Mouse (Mus musculus): Measurements from ENCODE around the gene Zfp784. TPM values are rescaled to one million over a fixed set of nuclear protein-coding genes. Genes with fewer than 3 reads are reported as not detected.

Zfp784 gene
- total RNA-seq (2021): 1 to 10 TPM; 4.2 to 5.5 TPM
- long read RNA-seq, experiment 1, transcript Zfp784-201 (2 exons, 2,153 nt): major isoform, 6 of 6 reads
- long read RNA-seq, experiment 1, partial matches to known transcripts: 0 of 6 reads
- long read RNA-seq, experiment 1, other reads (novel, unspliced or antisense): 0 of 6 reads
- long read RNA-seq, experiment 2, partial matches to known transcripts: 0 of 1 reads
- long read RNA-seq, experiment 2, other reads (novel, unspliced or antisense): 1 of 1 reads

- TF ChIP-seq CTCF (IDR thresholded peaks at IDR 0.05): no peak; the same call in 1 of the 2 replicates
- DNase-seq (ENCODE audit: extremely low spot score in 1 of 2, low spot score in 2 of 2): peak; percentile 90 to 93
- intact Hi-C loops (cut with DNase I): loop anchor here (2.0 kb wide), 1 partner anchor 23 kb away; the partner anchor contains the start of genes Fiz1, Gm44973 and Zfp524
- Histone ChIP-seq H3K4me3 (peak within 1 kb of the TSS; percentile 70), H3K27ac (peak within 1 kb of the TSS; percentile 97)
Measured at GRCm38 (mm10) chr7:5038109-5038732, at the start of gene Zfp784. Zfp784 (minus strand) TSS chr7:5038446.

- H3K4me3 ChIP-seq: no peak overlapping the region
- DNase-seq (ENCODE audit: extremely low spot score in 1 of 2, low spot score in 2 of 2): no peak
- no peak for TF ChIP-seq CTCF (IDR thresholded peaks at IDR 0.05)
- no peak overlapping the region for H3K27ac ChIP-seq
- intact Hi-C loops (cut with DNase I): no loop called here
Measured at GRCm38 (mm10) chr7:5087886-5088285, 49.6 kb upstream of the Zfp784 start.

DNA sequence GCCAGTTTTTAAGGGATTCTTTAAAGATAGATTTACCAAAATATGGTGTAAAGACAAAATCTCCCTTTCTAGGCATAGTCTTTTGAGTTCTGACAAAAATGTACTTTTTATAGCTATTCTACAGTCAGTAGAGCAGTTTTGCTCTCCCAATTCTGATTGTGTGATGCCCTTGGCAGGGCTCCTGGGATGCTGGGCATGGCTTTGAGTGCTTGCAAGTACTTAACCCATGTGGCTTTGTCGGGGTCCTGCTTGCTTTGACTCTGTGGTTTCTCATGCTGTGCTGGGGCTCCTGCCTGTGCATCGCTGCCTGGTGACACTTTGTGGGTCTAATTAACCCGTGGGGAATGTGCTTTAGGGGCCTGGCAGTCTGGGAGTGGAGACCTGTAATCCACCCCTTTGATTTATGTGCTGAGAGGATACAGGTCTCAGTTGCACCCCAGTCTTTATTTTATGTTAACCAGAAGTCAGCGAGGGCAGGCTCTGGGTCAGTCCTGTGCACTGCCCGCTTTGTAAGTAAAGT, 48.7 kb upstream of the Zfp784 start:
- Histone ChIP-seq H3K4me3 (no peak overlapping the region), H3K27ac (no peak overlapping the region)
- intact Hi-C loops (cut with DNase I): no loop called here
- DNase-seq (ENCODE audit: extremely low spot score in 1 of 2, low spot score in 2 of 2): no peak
- TF ChIP-seq CTCF (IDR thresholded peaks at IDR 0.05): no peak

DNA sequence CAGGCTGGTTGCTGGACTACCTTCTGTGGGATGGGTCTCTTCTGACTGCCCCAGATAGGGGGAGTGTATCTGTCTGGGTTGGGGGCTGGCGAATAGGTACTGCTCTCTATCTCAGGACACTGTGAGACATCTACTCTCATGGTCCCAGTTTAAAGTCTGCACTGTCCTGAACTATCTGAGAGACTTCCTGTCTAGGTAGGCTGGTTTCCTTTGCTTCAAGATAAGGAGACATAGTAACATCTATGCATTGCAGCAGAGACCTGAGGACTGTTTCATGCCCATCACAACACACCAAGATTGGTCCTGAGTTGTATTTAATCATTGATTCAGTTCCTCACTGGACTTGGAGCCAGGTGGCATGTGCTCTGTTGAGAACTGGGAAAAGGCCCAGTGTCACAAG, 47.3 kb upstream of the Zfp784 start:
- DNase-seq (ENCODE audit: extremely low spot score in 1 of 2, low spot score in 2 of 2): no peak
- intact Hi-C loops (cut with DNase I): no loop called here
- no peak overlapping the region for H3K27ac ChIP-seq
- TF ChIP-seq CTCF (IDR thresholded peaks at IDR 0.05): no peak
- H3K4me3 ChIP-seq: no peak overlapping the region

GRCm38 (mm10) chr7:5083325-5084105, 45.3 kb upstream of the Zfp784 start:
- TF ChIP-seq CTCF (IDR thresholded peaks at IDR 0.05): no peak
- intact Hi-C loops (cut with DNase I): loop anchor here (5.0 kb wide), 1 partner anchor 946 kb away; the partner anchor contains the start of gene Leng8
- no peak for DNase-seq (ENCODE audit: extremely low spot score in 1 of 2, low spot score in 2 of 2)
- no peak overlapping the region for H3K4me3 ChIP-seq
- no peak overlapping the region for H3K27ac ChIP-seq

GRCm38 (mm10) chr7:5081939-5082338, 43.7 kb upstream of the Zfp784 start:
- no peak for DNase-seq (ENCODE audit: extremely low spot score in 1 of 2, low spot score in 2 of 2)
- no peak for TF ChIP-seq CTCF (IDR thresholded peaks at IDR 0.05)
- peak overlapping the region; percentile 23; the same call in 1 of the 2 replicates for H3K4me3 ChIP-seq
- intact Hi-C loops (cut with DNase I): loop anchor here (5.0 kb wide), 1 partner anchor 945 kb away; the partner anchor contains the start of gene Leng8
- no peak overlapping the region for H3K27ac ChIP-seq

DNA sequence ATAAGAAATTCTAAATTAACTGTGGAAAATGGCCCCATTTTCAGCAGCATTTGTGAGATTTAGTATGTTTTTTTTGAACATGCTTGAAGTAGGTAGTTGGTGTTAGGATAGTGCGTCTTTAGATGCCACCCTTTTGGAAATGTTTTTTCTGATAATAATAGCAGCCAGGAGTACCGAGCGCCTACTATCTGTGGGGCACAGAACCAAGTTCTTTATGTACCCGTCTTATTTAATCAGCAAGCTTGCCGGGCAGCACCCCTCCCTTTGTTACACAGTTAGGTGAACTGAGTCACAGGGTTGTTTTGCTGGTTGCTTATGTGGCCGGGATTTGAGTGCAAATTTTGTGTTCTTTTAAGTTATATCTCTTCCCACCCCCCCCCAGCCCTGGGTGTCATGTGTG, 43.0 kb upstream of the Zfp784 start:
- DNase-seq (ENCODE audit: extremely low spot score in 1 of 2, low spot score in 2 of 2): no peak
- no peak; the same call in 1 of the 2 replicates for TF ChIP-seq CTCF (IDR thresholded peaks at IDR 0.05)
- peak overlapping the region; percentile 96 for H3K4me3 ChIP-seq
- intact Hi-C loops (cut with DNase I): loop anchor here (5.0 kb wide), 1 partner anchor 944 kb away; the partner anchor contains the start of gene Leng8
- H3K27ac ChIP-seq: no peak overlapping the region

GRCm38 (mm10) chr7:5080815-5081214, 42.6 kb upstream of the Zfp784 start:
- Histone ChIP-seq H3K27ac (peak overlapping the region; percentile 95), H3K4me3 (peak overlapping the region; percentile 96)
- DNase-seq (ENCODE audit: extremely low spot score in 1 of 2, low spot score in 2 of 2): no peak
- TF ChIP-seq CTCF (IDR thresholded peaks at IDR 0.05): no peak
- intact Hi-C loops (cut with DNase I): loop anchor here (1.0 to 5.0 kb wide), 2 partner anchors 19 to 944 kb away; partner anchors contain the start of genes Leng8 and U2af2

DNA sequence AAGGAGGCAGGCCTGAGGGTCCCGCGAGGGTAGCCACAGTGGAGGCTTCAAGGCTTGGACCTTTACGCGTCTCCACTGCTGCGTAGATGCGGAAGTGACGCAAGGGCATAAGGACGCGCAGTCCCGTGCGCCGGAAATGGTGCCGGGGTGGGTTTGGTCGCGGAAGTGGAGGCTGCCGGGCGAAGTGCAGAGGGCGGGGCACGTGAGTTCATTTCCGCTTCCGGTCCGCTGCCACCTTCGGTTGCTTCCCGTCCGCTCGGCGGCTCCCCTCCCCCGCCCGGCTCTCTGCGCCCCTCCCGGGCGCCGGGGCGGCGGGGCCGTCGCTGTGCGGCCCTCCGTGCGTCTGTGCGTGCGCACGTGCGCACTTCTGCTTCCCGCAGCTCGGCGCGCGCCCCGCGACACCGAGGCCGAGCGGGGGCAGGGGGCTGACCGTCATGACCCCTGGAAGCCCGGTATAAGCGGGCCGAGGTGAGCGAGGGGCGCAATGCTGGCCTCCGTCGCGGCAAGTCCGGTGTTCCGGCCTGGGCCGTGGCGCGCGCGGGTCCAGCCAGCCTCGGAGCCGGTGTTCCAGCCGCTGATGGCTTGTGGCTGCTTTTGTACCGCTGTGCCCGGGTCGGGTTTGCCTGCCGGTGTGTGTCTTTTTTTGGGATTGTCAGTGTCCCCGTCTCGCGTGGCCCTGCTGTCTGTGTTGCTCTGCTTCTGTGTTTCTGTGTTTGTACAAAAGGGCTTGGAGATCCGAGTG, 41.9 kb upstream of the Zfp784 start, which contains the start of gene Epn1:
Gene Epn1, plus strand, starts transcription at position 226 of the 742 bp plus-strand sequence.
- H3K27ac ChIP-seq: peak within 1 kb of the TSS; percentile 95
- DNase-seq (ENCODE audit: extremely low spot score in 1 of 2, low spot score in 2 of 2): peak; percentile 98
- peak within 1 kb of the TSS; percentile 96 for H3K4me3 ChIP-seq
- no peak; the same call in 1 of the 2 replicates for TF ChIP-seq CTCF (IDR thresholded peaks at IDR 0.05)
- intact Hi-C loops (cut with DNase I): loop anchor here (1.0 to 5.0 kb wide), 2 partner anchors 18 to 943 kb away; partner anchors contain the start of genes Leng8 and U2af2

- peak in 1 of 2 experiments; percentile 34 for DNase-seq (ENCODE audit: extremely low spot score in 1 of 2, low spot score in 2 of 2)
- intact Hi-C loops (cut with DNase I): loop anchor here (1.0 to 5.0 kb wide), 2 partner anchors 17 to 942 kb away; partner anchors contain the start of genes Leng8 and U2af2
- H3K4me3 ChIP-seq: peak overlapping the region; percentile 96
- H3K27ac ChIP-seq: peak overlapping the region; percentile 95
Measured at GRCm38 (mm10) chr7:5079365-5080009, 41.2 kb upstream of the Zfp784 start.
